Mouse (Mus musculus): ENCODE results near the gene Pyroxd2. TPM values are rescaled to one million over a fixed set of nuclear protein-coding genes. Genes with fewer than 3 reads are reported as not detected.
"Not testable (repeated sequence)": the region's sequence is repeated elsewhere in the genome, so short reads cannot be mapped to it uniquely, and the experiment has no call there.

The Pyroxd2 gene
- polyA plus RNA-seq, 1 experiment from 2014 or later = 13.8 TPM

DNA sequence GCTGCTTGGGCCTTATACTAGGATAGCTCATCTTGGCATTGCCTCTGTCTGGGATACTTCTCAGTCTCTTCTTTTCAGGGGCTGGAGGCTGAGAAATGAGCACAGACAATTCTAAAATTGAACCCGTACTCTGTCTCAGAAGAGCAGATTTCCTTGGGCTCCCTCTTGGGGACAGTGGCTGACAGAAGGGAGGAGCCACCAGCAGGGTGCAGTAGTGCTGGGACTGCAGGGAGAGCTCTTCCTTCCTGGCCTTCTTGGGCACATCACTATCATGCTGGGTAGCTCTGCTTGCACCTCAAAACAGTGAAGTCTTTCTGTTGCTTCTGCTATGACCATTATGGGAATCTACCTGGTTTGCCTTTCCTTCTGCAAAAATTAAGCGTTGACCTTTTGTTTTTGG, 32.6 kb upstream of the Pyroxd2 start:
- no peak overlapping the region for H3K27ac ChIP-seq (ENCODE audit: low read depth, low read length)
- no peak for ATAC-seq
- TF ChIP-seq CTCF (IDR thresholded peaks at IDR 0.05; ENCODE audit: low read depth) = peak; percentile 57
- no peaks in the 10 kb centered on the region for H3K4me1 ChIP-seq (replicated peaks; ENCODE audit: control insufficient read depth, insufficient read depth, low read length)
- H3K36me3 ChIP-seq (ENCODE audit: control insufficient read depth, insufficient read depth) = no peaks in the 10 kb centered on the region
- H3K4me2 ChIP-seq (replicated peaks; ENCODE audit: low read depth) = no peak overlapping the region
- no peaks in the 10 kb centered on the region for H3K9me3 ChIP-seq (ENCODE audit: control insufficient read depth)
- H3K27me3 ChIP-seq (replicated peaks; ENCODE audit: control insufficient read depth, insufficient read depth, low read length) = no peaks in the 10 kb centered on the region
- no peak overlapping the region for H3K9ac ChIP-seq (ENCODE audit: low read depth, low read length)
- H3K4me3 ChIP-seq (ENCODE audit: low read depth, low read length) = no peak overlapping the region
- 35% methylated on average over 2 of the region's 2 CpGs for WGBS

DNA sequence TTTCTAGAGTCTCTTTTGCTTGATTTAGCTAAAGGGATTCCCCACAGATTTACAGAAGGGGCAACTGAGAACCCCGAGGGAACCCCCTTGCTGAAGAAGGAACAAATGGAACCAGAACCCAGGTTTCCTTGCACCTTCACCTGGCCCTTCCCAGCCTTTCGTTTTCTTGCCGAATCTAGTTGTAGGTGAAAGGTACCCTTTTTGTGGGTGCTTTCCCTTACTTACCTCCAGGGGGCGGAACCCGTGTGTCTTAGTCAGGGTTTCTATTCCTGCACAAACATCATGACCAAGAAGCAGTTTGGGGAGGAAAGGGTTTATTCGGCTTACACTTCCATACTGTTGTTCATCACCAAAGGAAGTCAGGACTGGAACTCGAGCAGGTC, 27.6 kb upstream of the Pyroxd2 start:
- not testable (repeated sequence) for H3K4me1 ChIP-seq (replicated peaks; ENCODE audit: control insufficient read depth, insufficient read depth, low read length); H3K36me3 ChIP-seq (ENCODE audit: control insufficient read depth, insufficient read depth); H3K9me3 ChIP-seq (ENCODE audit: control insufficient read depth); H3K27me3 ChIP-seq (replicated peaks; ENCODE audit: control insufficient read depth, insufficient read depth, low read length)
- Histone ChIP-seq H3K9ac (ENCODE audit: low read depth, low read length) (peak overlapping the region; percentile 71), H3K4me2 (replicated peaks; ENCODE audit: low read depth) (peak overlapping the region; percentile 86), H3K27ac (ENCODE audit: low read depth, low read length) (peak overlapping the region; percentile 82), H3K4me3 (ENCODE audit: low read depth, low read length) (peak overlapping the region; percentile 53)
- TF ChIP-seq CTCF (IDR thresholded peaks at IDR 0.05; ENCODE audit: low read depth) = peak; percentile 32; the same call in 1 of the 2 replicates
- WGBS = 50% methylated on average over 7 of the region's 7 CpGs
- ATAC-seq = peak; percentile 15; the same call in 1 of the 2 replicates

DNA sequence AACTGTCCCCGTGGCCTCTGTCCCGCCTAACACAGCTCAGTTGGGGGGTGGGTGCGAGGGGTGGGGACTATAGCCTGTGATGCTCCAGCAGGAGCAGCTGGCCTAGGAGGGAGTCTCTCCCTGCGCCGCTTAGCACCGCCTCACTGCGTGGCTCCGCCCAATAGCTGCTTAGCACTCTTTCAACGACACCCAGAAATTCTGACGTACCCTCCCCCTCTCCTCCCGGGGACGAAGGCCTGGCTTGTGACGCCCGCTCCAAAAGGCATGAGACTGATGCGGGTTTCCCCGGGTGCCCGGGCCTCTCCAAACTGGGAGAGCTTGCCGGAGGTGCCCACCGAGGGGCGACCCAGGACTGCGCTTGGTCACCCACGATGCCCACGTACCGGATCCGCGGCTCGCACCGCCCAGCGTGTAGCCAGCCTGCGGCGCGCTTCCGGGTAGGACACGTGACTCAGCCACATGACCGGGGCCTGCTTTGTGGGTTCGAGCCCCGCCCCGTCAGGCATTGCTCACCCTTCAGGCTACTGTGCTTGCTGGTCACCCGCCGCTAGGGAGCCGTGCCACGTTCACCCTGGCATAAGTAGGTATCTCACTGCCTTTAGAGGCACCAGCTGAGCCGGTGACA, 27.1 kb upstream of the Pyroxd2 start, which contains the start of gene Hps1:
Gene Hps1, minus strand, starts transcription at position 448 of the 625 bp plus-strand sequence.
- 1% methylated on average over 40 of the region's 43 CpGs for WGBS
- H3K27me3 ChIP-seq (replicated peaks; ENCODE audit: control insufficient read depth, insufficient read depth, low read length) = no peaks in the 10 kb centered on the region
- H3K27ac ChIP-seq (ENCODE audit: low read depth, low read length) = peak within 1 kb of the TSS; percentile 82
- peak within 1 kb of the TSS; percentile 53 for H3K4me3 ChIP-seq (ENCODE audit: low read depth, low read length)
- H3K4me2 ChIP-seq (replicated peaks; ENCODE audit: low read depth) = peak within 1 kb of the TSS; percentile 86
- H3K36me3 ChIP-seq (ENCODE audit: control insufficient read depth, insufficient read depth) = no peaks in the 10 kb centered on the region
- H3K9ac ChIP-seq (ENCODE audit: low read depth, low read length) = peak within 1 kb of the TSS; percentile 71
- peak; percentile 2; the same call in 1 of the 2 replicates for TF ChIP-seq CTCF (IDR thresholded peaks at IDR 0.05; ENCODE audit: low read depth)
- no peaks in the 10 kb centered on the region; the same call in 1 of the 2 replicates for H3K4me1 ChIP-seq (replicated peaks; ENCODE audit: control insufficient read depth, insufficient read depth, low read length)
- H3K9me3 ChIP-seq (ENCODE audit: control insufficient read depth) = no peaks in the 10 kb centered on the region
- peak; percentile 90 for ATAC-seq

DNA sequence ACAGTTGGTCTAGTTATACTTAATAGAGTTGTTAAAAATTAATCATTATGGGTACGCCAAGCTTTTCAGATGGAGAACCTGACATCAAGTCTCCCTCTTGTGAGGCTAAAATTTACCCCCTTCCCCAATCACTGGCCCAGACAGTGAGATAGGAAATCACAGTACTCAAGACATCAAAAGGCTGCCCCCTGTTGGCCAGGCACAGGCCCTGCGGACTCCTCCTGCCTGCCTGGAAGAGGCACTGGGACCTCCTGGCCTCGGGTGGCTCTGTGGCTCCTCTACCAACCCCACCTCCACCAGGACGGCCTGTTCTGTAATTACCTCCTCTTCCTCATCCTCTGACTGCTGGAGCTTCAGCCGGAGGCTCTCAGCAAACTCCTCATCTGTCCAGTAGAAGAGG, 25.2 kb upstream of the Pyroxd2 start:
- Histone ChIP-seq H3K27ac (ENCODE audit: low read depth, low read length) (no peak overlapping the region), H3K36me3 (ENCODE audit: control insufficient read depth, insufficient read depth) (no peaks in the 10 kb centered on the region), H3K27me3 (replicated peaks; ENCODE audit: control insufficient read depth, insufficient read depth, low read length) (no peaks in the 10 kb centered on the region), H3K4me1 (replicated peaks; ENCODE audit: control insufficient read depth, insufficient read depth, low read length) (no peaks in the 10 kb centered on the region; the same call in 1 of the 2 replicates), H3K9ac (ENCODE audit: low read depth, low read length) (no peak overlapping the region), H3K4me3 (ENCODE audit: low read depth, low read length) (no peak overlapping the region), H3K9me3 (ENCODE audit: control insufficient read depth) (no peaks in the 10 kb centered on the region), H3K4me2 (replicated peaks; ENCODE audit: low read depth) (no peak overlapping the region)
- TF ChIP-seq CTCF (IDR thresholded peaks at IDR 0.05; ENCODE audit: low read depth) = peak; percentile 55
- 80% methylated on average over 5 of the region's 5 CpGs for WGBS
- no peak for ATAC-seq

DNA sequence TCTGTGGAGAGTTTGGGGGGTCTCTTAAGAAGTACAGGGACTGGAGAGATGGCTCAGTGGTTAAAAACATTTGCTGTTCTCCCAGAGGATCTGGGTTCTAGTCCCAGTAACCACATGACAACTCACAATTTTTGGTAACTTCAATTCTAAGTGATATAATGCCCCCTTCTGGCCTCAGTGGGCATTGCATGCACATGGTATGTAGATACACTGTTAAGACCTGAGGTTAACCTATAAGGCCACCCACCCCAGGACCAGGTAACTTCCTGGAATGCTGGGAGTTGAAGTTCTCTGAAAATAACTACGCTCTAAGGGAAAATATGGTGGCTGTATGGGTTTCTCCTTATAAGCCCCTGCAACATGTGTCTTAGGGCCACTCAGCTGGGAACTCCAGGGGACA, 24.2 kb upstream of the Pyroxd2 start:
- WGBS = 100% methylated on average over 1 of the region's 1 CpGs
- Histone ChIP-seq H3K36me3 (ENCODE audit: control insufficient read depth, insufficient read depth) (no peaks in the 10 kb centered on the region), H3K27ac (ENCODE audit: low read depth, low read length) (no peak overlapping the region), H3K4me3 (ENCODE audit: low read depth, low read length) (no peak overlapping the region), H3K27me3 (replicated peaks; ENCODE audit: control insufficient read depth, insufficient read depth, low read length) (no peaks in the 10 kb centered on the region), H3K4me1 (replicated peaks; ENCODE audit: control insufficient read depth, insufficient read depth, low read length) (no peaks in the 10 kb centered on the region; the same call in 1 of the 2 replicates), H3K9me3 (ENCODE audit: control insufficient read depth) (no peaks in the 10 kb centered on the region), H3K9ac (ENCODE audit: low read depth, low read length) (no peak overlapping the region), H3K4me2 (replicated peaks; ENCODE audit: low read depth) (no peak overlapping the region)
- TF ChIP-seq CTCF (IDR thresholded peaks at IDR 0.05; ENCODE audit: low read depth) = peak; percentile 60
- no peak for ATAC-seq

DNA sequence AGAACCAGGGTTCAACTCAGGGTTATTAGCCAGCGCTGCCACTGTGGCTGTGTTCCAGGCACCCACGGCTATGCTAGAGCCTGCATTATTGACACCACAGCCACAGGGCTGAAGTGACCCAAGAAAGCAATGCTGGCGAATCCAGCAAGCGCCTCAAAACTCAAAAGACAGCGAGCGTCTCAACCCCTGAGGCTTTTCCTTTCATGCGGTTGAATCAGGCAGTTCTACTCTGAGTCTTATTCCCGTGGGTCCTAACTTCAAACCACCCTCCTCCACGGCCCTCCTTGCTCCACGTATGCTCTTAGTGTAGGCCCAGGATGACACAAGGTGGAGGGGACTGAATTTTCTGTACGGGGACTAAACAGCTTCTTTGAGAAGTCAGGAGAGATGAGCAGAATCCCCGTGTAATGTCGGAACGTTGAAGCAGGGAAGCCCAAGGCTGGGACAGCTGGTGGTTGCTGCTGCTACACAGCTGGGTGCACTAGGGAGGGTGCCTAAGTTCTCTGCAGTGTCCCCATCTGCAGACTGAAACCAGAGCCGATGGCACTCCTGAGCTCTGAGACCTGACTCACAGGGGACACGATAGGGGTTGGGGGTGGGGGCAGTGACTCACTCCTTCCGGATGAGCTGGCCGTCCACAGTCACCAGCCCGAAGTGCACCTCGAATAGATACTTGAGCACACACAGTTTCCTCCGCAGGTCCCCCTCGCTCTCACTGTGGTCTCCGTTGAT, 17.7 kb upstream of the Pyroxd2 start:
- Histone ChIP-seq H3K27ac (ENCODE audit: low read depth, low read length) (no peak overlapping the region), H3K36me3 (ENCODE audit: control insufficient read depth, insufficient read depth) (peaks cover 35% of the 10 kb centered on the region), H3K9me3 (ENCODE audit: control insufficient read depth) (no peaks in the 10 kb centered on the region), H3K27me3 (replicated peaks; ENCODE audit: control insufficient read depth, insufficient read depth, low read length) (no peaks in the 10 kb centered on the region), H3K4me2 (replicated peaks; ENCODE audit: low read depth) (no peak overlapping the region), H3K4me3 (ENCODE audit: low read depth, low read length) (no peak overlapping the region), H3K9ac (ENCODE audit: low read depth, low read length) (no peak overlapping the region), H3K4me1 (replicated peaks; ENCODE audit: control insufficient read depth, insufficient read depth, low read length) (no peaks in the 10 kb centered on the region)
- no peak for ATAC-seq
- no peak for TF ChIP-seq CTCF (IDR thresholded peaks at IDR 0.05; ENCODE audit: low read depth)
- 83% methylated on average over 23 of the region's 23 CpGs for WGBS

Measured in intestine, postnatal 0 days (tissue).